Mouse (Mus musculus): ENCODE measurements at regions not wholly inside any gene's neighbourhood (a gene's known extent, or its start where the extent isn't known, plus 50 kb on each side); places are given as distances from the start of the nearest gene placed in this dataset.

DNA sequence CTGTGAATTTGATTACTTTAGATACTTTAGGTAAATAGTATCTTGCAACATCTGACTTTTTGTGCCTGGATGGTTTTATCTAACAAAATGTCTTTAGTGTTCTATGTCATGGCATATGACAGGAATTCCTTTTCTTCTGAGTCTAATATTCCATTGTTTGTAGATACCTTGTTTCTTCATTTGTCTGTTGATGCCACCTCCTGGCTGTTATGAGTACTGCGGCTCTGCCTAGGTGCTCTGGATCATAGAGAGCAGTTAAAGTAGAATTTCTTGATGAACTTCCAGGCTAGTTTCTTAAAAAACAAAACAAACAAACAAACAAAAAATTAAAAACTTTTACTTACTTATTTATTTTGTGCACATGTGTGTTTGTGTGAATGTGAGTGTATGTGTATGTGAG lies 83.6 kb upstream of the Kif2a start:
- peaks cover 7% of the 10 kb centered on the region; the same call in 1 of the 2 replicates for H3K27me3 ChIP-seq (ENCODE audit: control insufficient read depth)
- peaks cover 2% of the 10 kb centered on the region for H3K9me3 ChIP-seq (ENCODE audit: control insufficient read depth, low read length)
- H3K4me1 ChIP-seq (ENCODE audit: control insufficient read depth): peaks cover 30% of the 10 kb centered on the region
- no peak for TF ChIP-seq GATA1 (IDR thresholded peaks at IDR 0.05; ENCODE audit: low read length)
- TF ChIP-seq TAL1 (IDR thresholded peaks at IDR 0.05; ENCODE audit: low read length): no peak
- no peak overlapping the region for H3K4me3 ChIP-seq (replicated peaks)
- peaks cover 12% of the 10 kb centered on the region for H3K36me3 ChIP-seq (ENCODE audit: control insufficient read depth)

DNA sequence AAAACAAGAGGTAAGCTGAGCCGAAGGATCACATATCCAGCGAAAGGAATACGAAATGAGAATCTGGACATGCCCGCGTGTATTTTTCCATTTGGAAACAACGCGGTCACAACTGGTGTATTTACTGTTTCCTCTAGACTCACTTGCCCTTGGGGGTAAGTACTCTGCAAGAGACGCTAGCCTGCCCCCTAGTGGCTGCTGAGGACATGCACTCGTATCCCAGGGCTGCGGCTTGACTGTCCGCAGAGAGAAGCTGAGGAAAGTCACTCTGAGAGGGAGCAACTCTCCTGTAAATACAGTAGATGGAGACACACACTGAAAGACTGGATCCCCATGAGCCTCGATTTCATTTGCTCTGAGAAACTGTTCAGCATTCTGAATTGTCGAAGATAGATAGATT lies 79.7 kb upstream of the Kif2a start:
- Histone ChIP-seq H3K4me1 (ENCODE audit: control insufficient read depth) (peaks cover 69% of the 10 kb centered on the region), H3K9me3 (ENCODE audit: control insufficient read depth, low read length) (peaks cover 2% of the 10 kb centered on the region), H3K36me3 (ENCODE audit: control insufficient read depth) (peaks cover 44% of the 10 kb centered on the region), H3K27me3 (ENCODE audit: control insufficient read depth) (peaks cover 7% of the 10 kb centered on the region; the same call in 1 of the 2 replicates), H3K4me3 (replicated peaks) (peak overlapping the region; percentile 64)
- TF ChIP-seq TAL1 (IDR thresholded peaks at IDR 0.05; ENCODE audit: low read length) (no peak), GATA1 (IDR thresholded peaks at IDR 0.05; ENCODE audit: low read length) (no peak)

DNA sequence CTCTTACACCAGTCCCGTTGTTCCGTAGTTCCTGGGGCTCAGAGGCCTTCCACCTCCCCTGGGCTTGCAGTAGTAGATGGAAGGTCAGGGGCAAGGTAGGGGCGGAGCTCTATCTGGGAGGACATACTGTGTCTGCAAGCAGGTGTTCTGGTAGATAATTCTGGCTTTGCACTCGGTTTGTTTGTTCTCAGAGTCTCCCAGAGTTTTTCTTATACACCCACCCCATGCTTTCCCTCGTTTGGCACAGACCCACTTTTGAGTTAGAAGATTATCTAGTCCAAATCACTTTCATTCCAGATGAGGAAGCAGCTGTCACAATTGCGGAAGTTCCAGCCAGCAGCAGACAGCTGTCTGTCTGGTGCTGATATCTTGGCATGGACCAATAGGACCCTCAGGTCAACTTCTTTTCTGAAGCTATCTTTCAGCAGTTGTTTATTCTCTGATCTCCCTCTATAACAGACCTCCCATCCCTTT lies 79.0 kb upstream of the Kif2a start:
- TF ChIP-seq TAL1 (IDR thresholded peaks at IDR 0.05; ENCODE audit: low read length) (peak; percentile 98), GATA1 (IDR thresholded peaks at IDR 0.05; ENCODE audit: low read length) (peak; percentile 91)
- Histone ChIP-seq H3K36me3 (ENCODE audit: control insufficient read depth) (peaks cover 50% of the 10 kb centered on the region), H3K9me3 (ENCODE audit: control insufficient read depth, low read length) (peaks cover 2% of the 10 kb centered on the region), H3K27me3 (ENCODE audit: control insufficient read depth) (peaks cover 5% of the 10 kb centered on the region; the same call in 1 of the 2 replicates), H3K4me3 (replicated peaks) (peak overlapping the region; percentile 64), H3K4me1 (ENCODE audit: control insufficient read depth) (peaks cover 72% of the 10 kb centered on the region)

DNA sequence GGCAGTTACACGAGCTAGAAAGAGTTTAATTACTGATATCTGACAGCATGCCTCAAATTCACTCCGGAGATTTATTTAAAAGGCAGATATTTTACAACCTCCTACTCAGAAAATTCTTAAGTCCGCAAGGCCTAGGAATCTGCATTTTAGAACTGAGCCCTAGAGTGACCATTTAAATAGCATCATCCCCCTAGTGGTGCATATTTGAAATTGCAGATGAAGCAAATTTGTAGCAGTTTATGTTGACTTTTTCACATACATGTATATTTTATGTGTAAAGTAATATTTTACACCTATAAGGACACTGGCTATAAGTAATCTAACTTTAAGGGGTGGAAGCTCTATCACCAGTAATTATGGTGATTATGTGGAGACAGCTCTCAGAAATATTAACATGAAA lies 78.2 kb upstream of the Kif2a start:
- H3K4me1 ChIP-seq (ENCODE audit: control insufficient read depth): peaks cover 80% of the 10 kb centered on the region
- H3K36me3 ChIP-seq (ENCODE audit: control insufficient read depth): peaks cover 57% of the 10 kb centered on the region
- peak overlapping the region; percentile 64 for H3K4me3 ChIP-seq (replicated peaks)
- TF ChIP-seq TAL1 (IDR thresholded peaks at IDR 0.05; ENCODE audit: low read length) (no peak), GATA1 (IDR thresholded peaks at IDR 0.05; ENCODE audit: low read length) (no peak)
- H3K9me3 ChIP-seq (ENCODE audit: control insufficient read depth, low read length): peaks cover 2% of the 10 kb centered on the region
- H3K27me3 ChIP-seq (ENCODE audit: control insufficient read depth): peaks cover 5% of the 10 kb centered on the region; the same call in 1 of the 2 replicates

DNA sequence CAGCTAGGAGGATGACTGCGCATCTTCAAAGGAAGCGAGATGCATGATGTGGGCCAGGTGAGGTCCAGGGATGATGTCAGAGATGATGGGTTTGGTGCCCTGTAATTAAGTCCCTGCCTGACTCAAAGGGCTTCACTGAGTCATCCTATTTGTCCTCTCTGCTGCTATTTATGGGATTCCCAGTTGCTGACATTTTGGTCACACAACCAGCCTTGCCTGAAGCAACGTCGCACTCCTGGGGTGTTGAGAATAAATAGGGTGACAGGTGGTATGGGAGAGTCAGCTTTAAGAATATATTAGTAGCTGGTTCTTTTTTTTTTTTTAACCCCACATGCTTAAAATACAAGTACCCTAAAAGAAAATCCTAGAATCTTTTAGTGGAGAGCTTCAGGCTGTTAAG lies 75.1 kb upstream of the Kif2a start:
- no peaks in the 10 kb centered on the region for H3K27me3 ChIP-seq (ENCODE audit: control insufficient read depth)
- peaks cover 97% of the 10 kb centered on the region for H3K4me1 ChIP-seq (ENCODE audit: control insufficient read depth)
- peaks cover 69% of the 10 kb centered on the region for H3K36me3 ChIP-seq (ENCODE audit: control insufficient read depth)
- no peak for TF ChIP-seq TAL1 (IDR thresholded peaks at IDR 0.05; ENCODE audit: low read length)
- no peak for TF ChIP-seq GATA1 (IDR thresholded peaks at IDR 0.05; ENCODE audit: low read length)
- H3K9me3 ChIP-seq (ENCODE audit: control insufficient read depth, low read length): no peaks in the 10 kb centered on the region
- H3K4me3 ChIP-seq (replicated peaks): no peak overlapping the region

DNA sequence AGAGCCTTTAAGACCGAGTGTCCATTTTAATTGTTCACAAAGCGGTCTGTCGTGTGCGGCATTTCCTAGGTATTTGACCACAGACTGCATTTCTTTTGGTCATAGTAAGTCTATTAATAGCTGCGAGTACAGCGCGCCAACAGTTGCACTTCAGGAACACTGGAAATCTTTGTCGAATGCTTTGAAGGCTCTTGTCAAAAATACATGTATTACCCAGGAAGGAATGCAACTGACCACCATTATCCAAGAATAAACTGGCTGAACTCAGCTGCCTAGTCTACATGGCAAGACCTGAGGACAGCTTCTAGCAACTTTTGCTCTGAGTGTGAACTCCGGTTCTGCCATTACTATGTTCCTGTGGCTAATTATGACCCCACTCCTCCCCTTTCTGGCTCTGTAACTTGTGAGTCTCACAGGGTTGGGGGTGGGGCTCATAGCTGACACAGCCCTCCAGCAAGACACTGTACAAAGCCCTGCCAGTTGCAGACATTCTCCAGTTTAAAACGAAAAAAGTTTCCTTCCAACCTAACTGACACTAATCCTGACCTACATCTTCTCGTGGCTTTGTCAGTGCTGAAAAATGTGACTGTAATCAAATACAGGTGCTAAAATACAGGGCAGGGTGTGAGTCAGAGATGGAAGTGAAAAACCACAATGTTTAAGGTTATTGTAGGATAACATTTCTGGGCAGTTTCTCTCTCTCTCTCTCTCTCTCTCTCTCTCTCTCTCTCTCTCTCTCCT lies 73.2 kb upstream of the Kif2a start:
- Histone ChIP-seq H3K36me3 (ENCODE audit: control insufficient read depth) (peaks cover 80% of the 10 kb centered on the region), H3K4me1 (ENCODE audit: control insufficient read depth) (peaks cover 78% of the 10 kb centered on the region), H3K27me3 (ENCODE audit: control insufficient read depth) (no peaks in the 10 kb centered on the region), H3K9me3 (ENCODE audit: control insufficient read depth, low read length) (no peaks in the 10 kb centered on the region), H3K4me3 (replicated peaks) (no peak overlapping the region)
- TF ChIP-seq GATA1 (IDR thresholded peaks at IDR 0.05; ENCODE audit: low read length): no peak
- no peak for TF ChIP-seq TAL1 (IDR thresholded peaks at IDR 0.05; ENCODE audit: low read length)

DNA sequence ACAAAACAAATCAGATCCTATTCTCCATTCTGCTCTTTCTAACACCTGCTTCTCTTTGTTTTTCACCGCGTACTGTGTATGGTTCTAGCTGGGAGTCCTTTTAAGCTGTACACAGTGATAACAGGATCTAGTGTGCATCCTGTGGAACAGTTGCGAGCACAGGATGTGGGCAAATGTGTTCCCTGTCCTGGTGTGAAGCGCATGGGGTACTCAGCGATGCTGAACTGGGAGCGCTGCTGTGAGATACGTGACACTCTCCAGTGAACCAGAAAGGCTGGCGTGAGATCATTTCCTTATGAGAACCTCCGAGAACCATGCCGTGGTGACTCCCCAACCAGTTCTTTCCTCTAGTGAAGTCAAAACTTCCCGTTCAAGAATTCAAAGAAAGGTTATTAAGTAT lies 72.6 kb upstream of the Kif2a start:
- H3K36me3 ChIP-seq (ENCODE audit: control insufficient read depth): peaks cover 81% of the 10 kb centered on the region
- H3K27me3 ChIP-seq (ENCODE audit: control insufficient read depth): no peaks in the 10 kb centered on the region
- H3K4me1 ChIP-seq (ENCODE audit: control insufficient read depth): peaks cover 72% of the 10 kb centered on the region
- TF ChIP-seq GATA1 (IDR thresholded peaks at IDR 0.05; ENCODE audit: low read length) (no peak), TAL1 (IDR thresholded peaks at IDR 0.05; ENCODE audit: low read length) (no peak)
- no peaks in the 10 kb centered on the region for H3K9me3 ChIP-seq (ENCODE audit: control insufficient read depth, low read length)
- H3K4me3 ChIP-seq (replicated peaks): no peak overlapping the region

DNA sequence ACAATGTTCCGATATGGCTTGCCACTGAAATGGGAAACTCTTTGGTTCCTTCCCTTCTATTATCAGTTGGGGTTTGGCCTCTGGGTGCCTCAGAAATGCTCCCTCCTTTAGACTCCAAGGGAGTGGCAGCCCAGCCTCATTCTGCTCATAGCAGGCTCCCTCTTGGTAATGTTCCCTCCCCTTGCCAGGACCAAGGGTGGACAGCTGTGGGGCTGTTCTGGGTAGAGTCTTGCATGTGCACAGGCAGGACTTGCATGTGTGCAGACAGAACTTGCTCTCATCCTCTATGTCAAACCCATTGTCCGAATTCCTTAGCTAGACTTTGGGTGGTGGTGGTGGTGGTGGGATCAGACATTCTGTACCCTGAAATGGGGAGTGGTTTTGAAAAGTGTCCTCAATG lies 71.8 kb upstream of the Kif2a start:
- TF ChIP-seq GATA1 (IDR thresholded peaks at IDR 0.05; ENCODE audit: low read length) (no peak), TAL1 (IDR thresholded peaks at IDR 0.05; ENCODE audit: low read length) (no peak)
- Histone ChIP-seq H3K4me1 (ENCODE audit: control insufficient read depth) (peaks cover 67% of the 10 kb centered on the region), H3K36me3 (ENCODE audit: control insufficient read depth) (peaks cover 79% of the 10 kb centered on the region), H3K27me3 (ENCODE audit: control insufficient read depth) (no peaks in the 10 kb centered on the region), H3K4me3 (replicated peaks) (no peak overlapping the region), H3K9me3 (ENCODE audit: control insufficient read depth, low read length) (no peaks in the 10 kb centered on the region)

DNA sequence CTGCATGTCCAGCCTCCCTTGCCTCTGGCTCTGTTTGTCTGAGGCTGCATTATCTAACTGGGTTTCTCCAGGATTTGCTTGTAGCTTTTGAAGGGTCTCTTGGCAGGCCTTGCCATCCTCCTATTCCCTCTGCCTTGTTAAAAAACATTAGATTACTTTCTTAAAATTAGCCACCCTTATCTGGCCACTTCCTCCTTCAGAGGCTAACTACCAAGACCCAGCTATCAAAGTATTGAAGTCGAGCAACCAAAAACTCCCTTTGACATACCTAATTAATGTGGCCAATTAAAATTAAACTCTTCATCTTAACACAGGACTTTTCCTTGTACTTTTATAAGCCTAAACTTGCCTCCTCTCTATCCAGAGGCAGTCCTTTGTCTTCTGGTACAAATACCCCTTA lies 66.3 kb upstream of the Kif2a start:
- peaks cover 72% of the 10 kb centered on the region for H3K36me3 ChIP-seq (ENCODE audit: control insufficient read depth)
- TF ChIP-seq GATA1 (IDR thresholded peaks at IDR 0.05; ENCODE audit: low read length) (no peak), TAL1 (IDR thresholded peaks at IDR 0.05; ENCODE audit: low read length) (no peak)

More for the DNA sequence above, 66.3 kb upstream of the Kif2a start:
- no peaks in the 10 kb centered on the region for H3K27me3 ChIP-seq (ENCODE audit: control insufficient read depth)
- peaks cover 46% of the 10 kb centered on the region for H3K4me1 ChIP-seq (ENCODE audit: control insufficient read depth)
- H3K9me3 ChIP-seq (ENCODE audit: control insufficient read depth, low read length): no peaks in the 10 kb centered on the region
- no peak overlapping the region for H3K4me3 ChIP-seq (replicated peaks)
